Comparison of ENCODE assay signal across 16 mouse cellular contexts in genomic region chr5:74727319-74727718, GRCm38 (mm10). TPM values are rescaled to one million over a fixed set of nuclear protein-coding genes. Genes with fewer than 3 reads are reported as not detected.
"Had no signal": no experiment of that assay in that cellular context is flagged by ENCODE, and none has a peak within 500 bp of the region (broad histone marks: within the 10 kb centered on the region; RNA-seq: fewer than 3 reads in every experiment).

No protein-coding gene starts in this region.

- ATAC-seq: intestine, embryonic 15.5 days had no signal

- H3K9me3 ChIP-seq: intestine, embryonic 15.5 days; kidney, embryonic 15.5 days; liver, embryonic 13.5 days; stomach, embryonic 15.5 days had no signal

- H3K36me3 ChIP-seq: intestine, embryonic 15.5 days; kidney, embryonic 15.5 days; liver, embryonic 13.5 days; stomach, embryonic 15.5 days had no signal

- H3K4me2 ChIP-seq: intestine, embryonic 15.5 days; kidney, embryonic 15.5 days; liver, embryonic 13.5 days; stomach, embryonic 15.5 days had no signal

- H3K9ac ChIP-seq: intestine, embryonic 15.5 days; kidney, embryonic 15.5 days; liver, embryonic 13.5 days; stomach, embryonic 15.5 days had no signal

- H3K4me1 ChIP-seq: liver, embryonic 13.5 days; stomach, embryonic 15.5 days had no signal

- H3K4me3 ChIP-seq: intestine, embryonic 15.5 days; kidney, embryonic 15.5 days; left cerebral cortex, adult 2 months; liver, embryonic 13.5 days; stomach, embryonic 15.5 days had no signal

- H3K27ac ChIP-seq: intestine, embryonic 15.5 days; kidney, embryonic 15.5 days; left cerebral cortex, adult 2 months; liver, embryonic 13.5 days; macrophage; stomach, embryonic 15.5 days had no signal

- DNase-seq: kidney, adult 11 months; kidney, adult 8-10 months; kidney, postnatal 10 days; kidney, postnatal 36 days; layer of hippocampus, postnatal 36 days; liver, embryonic 13.5 days; lung, adult 2 months; right cerebral cortex, postnatal 25 days; spleen, adult 18-20 months; thymus, postnatal 36 days had no signal

- H3K27me3 ChIP-seq: intestine, embryonic 15.5 days; kidney, embryonic 15.5 days; liver, embryonic 13.5 days; stomach, embryonic 15.5 days had no signal

RNA-seq across cellular contexts. Expression of gene Lnx1, which starts 24.6 kb away (rescaled TPM):
- total RNA-seq: megakaryocyte, adult 5-6 weeks had no signal
- polyA plus RNA-seq: macrophage had no signal
